Mouse (Mus musculus) gastrocnemius, adult 2 months (tissue): ENCODE measurements around the gene Apbb1. TPM values are rescaled to one million over a fixed set of nuclear protein-coding genes. Genes with fewer than 3 reads are reported as not detected.

Source experiments
- DNase-seq: peaks from one replicate; pipeline ENCODE4 v3.0.0; 2022
- H3K27ac ChIP-seq: fragments of 200-600 bp; 2 replicates; pipeline ENCODE4 v1.8.1; 2022; ENCODE audit warnings: mild to moderate bottlenecking
- H3K4me3 ChIP-seq: fragments of 200-600 bp; 2 replicates; pipeline ENCODE4 v1.8.1; 2022; ENCODE audit warnings: mild to moderate bottlenecking, moderate library complexity
- CTCF ChIP-seq: fragments of 200-600 bp; IDR thresholded peaks from 2 replicates; pipeline ENCODE4 v1.8.1; 2022; ENCODE audit warnings: antibody characterized with exemption, mild to moderate bottlenecking, moderate library complexity
- intact Hi-C: fragments of 180-260 bp; cut with DNase I; formaldehyde crosslinking; loops from one replicate; pipeline ENCODE4 v1.15.1; 2025
- total RNA-seq, 2 experiments: library from RNA; stranded (reverse); gene quantifications; 2 replicates each; pipeline ENCODE4 v1.2.3; 2021

Gene Apbb1
- total RNA-seq, 2 experiments from 2014 or later = 7.1 to 7.2 TPM

- intact Hi-C loops = no loop called here
- no peak overlapping the region for H3K27ac ChIP-seq
- DNase-seq = no peak
- H3K4me3 ChIP-seq = no peak overlapping the region
- TF ChIP-seq CTCF = no peak
These were observed 71.3 kb downstream of the Apbb1 start for GRCm38 (mm10) chr7:105510143-105510542.

Other genes with a start within 250 kb of the Apbb1 start
- not detected for gene Olfr690, start 247.5 kb downstream of the Apbb1 start, total RNA-seq
- not detected for gene Olfr691, start 239.4 kb downstream of the Apbb1 start, total RNA-seq
- not detected for gene Olfr692, start 213.4 kb downstream of the Apbb1 start, total RNA-seq
- gene Gm5901, start 206.6 kb downstream of the Apbb1 start, total RNA-seq = not detected
- 10 to 100 TPM in 1 of 2 experiments, 1 to 10 TPM in 1; 9.8 to 10.8 TPM for gene Fam160a2, start 181.6 kb downstream of the Apbb1 start, total RNA-seq
- gene Cnga4, start 177.1 kb downstream of the Apbb1 start, total RNA-seq = not detected
- gene Cckbr, start 155.9 kb downstream of the Apbb1 start, total RNA-seq = not detected
- gene Cavin3, start 99.4 kb downstream of the Apbb1 start, total RNA-seq = 10 to 100 TPM in 1 of 2 experiments, 1 to 10 TPM in 1; 7.6 to 12.7 TPM
- 10 to 100 TPM; 53.4 to 56.8 TPM for gene Smpd1, start 27.3 kb downstream of the Apbb1 start, total RNA-seq
- gene Hpx, start 18.5 kb upstream of the Apbb1 start, total RNA-seq = not detected
- gene Trim3, start 51.9 kb upstream of the Apbb1 start, total RNA-seq = 10 to 100 TPM; 14.7 to 16.4 TPM
- gene Timm10b, start 58.4 kb upstream of the Apbb1 start, total RNA-seq = 10 to 100 TPM; 53.3 to 64.0 TPM
- 10 to 100 TPM in 1 of 2 experiments, 1 to 10 TPM in 1; 8.8 to 10.5 TPM for gene Arfip2, start 58.8 kb upstream of the Apbb1 start, total RNA-seq
- gene Gm45799, start 58.9 kb upstream of the Apbb1 start, total RNA-seq = 1 to 10 TPM in 1 of 2 experiments, under 1 TPM in 1; 0.64 to 3.4 TPM
- under 1 TPM; 0.36 to 0.59 TPM for gene Dnhd1, start 69.2 kb upstream of the Apbb1 start, total RNA-seq
- 10 to 100 TPM; 41.8 to 49.1 TPM for gene Ilk, start 154.9 kb upstream of the Apbb1 start, total RNA-seq
- 10 to 100 TPM; 12.2 to 12.3 TPM for gene Rrp8, start 155.7 kb upstream of the Apbb1 start, total RNA-seq
- 100 to 1,000 TPM in 1 of 2 experiments, 10 to 100 TPM in 1; 78.6 to 100 TPM for gene Taf10, start 162.7 kb upstream of the Apbb1 start, total RNA-seq
- 10 to 100 TPM; 42.3 to 45.8 TPM for gene Tpp1, start 170.6 kb upstream of the Apbb1 start, total RNA-seq
- gene Dchs1, start 206.0 kb upstream of the Apbb1 start, total RNA-seq = 1 to 10 TPM; 2.1 to 5.0 TPM
- gene Mrpl17, start 229.4 kb upstream of the Apbb1 start, total RNA-seq = 100 to 1,000 TPM; 108 to 112 TPM